Mouse (Mus musculus) NIH3T3 (cell line): ENCODE data around the gene Gjb2.
A peak's percentile ranks its signal among the peaks of the same experiment; 100 is the strongest.

ENCODE experiments used
- DNase-seq: peaks from one replicate; pipeline ENCODE4 v3.0.0-alpha.2; 2012; ENCODE audit warnings: low read depth

The Gjb2 gene

DNA sequence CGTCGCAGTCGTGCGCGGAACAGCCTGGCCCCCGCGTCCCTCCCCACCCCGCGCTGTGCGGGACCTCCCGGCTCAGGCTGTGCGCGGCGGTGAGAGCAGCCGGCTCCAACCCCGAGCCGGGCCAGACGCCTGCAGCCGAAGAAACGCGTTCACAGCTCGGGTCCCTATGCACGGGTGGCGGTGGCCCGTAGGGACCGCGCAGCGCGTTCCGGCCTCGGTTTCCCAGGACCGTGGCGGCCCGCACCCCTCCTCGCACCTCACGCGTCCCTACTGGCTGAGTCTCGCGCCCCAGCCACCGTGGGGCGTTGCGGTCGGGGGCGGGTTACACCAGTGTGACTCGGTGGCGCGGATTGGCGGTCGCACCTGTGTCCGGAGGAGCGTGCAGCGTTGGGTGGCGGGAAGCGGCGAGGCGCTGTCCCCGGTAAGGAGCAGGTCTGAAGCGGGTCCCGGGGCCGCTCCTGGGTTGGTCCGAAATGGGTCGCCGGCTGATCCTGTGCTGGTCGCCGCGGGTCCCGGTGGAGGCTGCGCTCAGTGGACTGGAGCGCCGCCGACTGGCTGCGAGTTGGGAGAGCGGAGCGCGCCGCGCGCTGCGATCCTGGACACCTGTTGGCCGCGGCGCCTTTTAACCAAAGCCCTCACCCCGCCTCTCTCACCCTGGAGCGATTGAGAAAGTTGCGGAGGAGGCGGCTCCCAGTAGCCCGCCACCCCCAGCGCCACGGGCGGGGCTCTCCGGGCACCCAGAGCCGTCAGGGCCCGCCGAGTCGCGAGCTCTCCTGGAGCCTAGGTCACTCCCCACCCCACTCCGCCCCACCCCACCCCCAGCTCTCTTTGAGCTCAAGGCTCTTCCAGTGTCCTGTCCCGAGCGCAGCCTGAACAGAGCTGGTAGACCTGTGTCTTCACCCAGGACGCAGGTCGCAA lies at the start of gene Gjb2:
Gene Gjb2 (minus strand): TSS at position 597 of the 918 bp plus-strand sequence.
- no peak for DNase-seq

DNA sequence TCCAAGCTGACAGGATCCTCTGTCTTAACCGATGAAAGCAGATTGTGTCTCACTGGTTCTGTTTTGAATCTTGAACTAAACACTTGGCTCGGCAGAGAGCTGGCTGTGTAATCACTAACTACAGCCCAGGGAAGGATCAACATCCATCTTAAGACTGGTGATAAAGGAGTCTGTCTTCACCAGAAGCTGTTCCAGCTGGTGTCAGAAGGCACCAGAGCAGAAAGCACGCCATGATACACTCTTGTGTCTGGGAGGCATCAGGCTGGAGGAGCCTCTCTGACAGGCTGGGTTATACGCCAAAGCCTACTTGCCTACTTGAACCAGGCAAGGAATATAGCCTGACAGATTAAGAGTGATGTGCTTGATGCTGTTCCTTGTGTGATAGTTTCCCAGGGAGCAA lies 41.2 kb upstream of the Gjb2 start:
- DNase-seq: no peak

DNA sequence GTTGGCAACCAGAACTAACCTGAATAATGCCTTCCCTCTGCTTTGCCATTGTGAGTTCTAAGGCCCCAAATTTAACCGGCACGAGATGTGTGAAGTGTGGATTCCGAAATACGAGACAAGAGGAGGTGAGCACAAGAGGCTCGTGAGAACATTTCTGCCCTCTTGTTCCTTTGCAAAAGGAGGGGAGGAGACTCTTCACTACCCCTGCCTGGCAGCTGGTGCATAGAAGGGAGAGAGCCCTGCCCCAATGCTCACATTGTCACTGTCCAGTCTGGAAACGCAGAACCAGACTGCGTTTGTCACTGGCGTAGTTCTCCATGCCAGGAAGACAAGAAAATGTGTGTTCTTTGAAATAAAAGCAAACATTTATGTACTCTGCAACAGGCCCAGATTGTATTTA lies 30.8 kb upstream of the Gjb2 start:
- DNase-seq: no peak

DNA sequence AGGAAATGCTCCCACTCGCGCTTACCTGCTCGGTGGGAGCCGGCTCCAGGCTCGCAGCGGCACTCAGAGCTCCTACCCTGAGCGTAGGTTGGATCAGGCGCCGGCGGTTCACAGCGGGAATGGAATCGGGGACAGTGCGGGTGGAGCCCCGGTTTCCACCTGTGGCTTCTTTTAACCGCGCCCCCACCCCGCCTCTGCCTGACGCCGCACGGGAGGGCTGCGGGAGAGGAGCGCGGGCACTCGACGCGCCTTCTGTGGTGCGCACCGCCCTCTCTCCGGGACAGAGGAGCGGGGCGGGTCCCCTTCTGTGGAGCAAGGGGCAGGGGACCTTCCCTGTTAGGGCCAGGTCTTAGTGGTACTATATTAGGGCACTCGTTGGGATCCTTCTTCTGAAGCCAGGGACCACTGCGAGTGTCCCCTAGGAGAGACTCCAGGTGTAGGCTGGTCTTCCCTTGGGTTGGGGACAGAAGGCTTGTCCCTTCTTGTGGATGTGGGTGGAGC lies 28.7 kb upstream of the Gjb2 start, which contains the start of gene Gjb6:
Gene Gjb6 (minus strand): TSS at position 451 of the 501 bp plus-strand sequence.
- no peak for DNase-seq

DNA sequence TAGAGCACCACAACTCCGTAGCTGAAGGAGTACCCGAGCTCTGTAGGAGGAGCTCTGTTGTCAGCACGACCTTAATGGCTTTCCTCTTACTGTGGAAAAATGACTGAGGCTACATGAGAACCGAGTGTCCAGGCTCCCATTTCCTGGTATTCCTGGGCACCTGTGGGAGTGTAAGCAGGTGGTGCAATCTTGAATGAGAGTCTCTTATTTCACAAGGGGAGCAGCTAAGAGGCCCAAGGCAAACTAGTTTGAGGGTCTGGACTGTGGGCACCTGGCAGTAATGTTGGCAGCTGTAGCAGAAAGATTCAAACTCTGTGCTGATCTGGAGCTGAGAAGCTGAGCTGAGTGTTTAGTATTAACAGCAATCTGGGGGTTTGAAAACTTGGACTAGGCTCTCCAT lies 22.9 kb upstream of the Gjb2 start:
- DNase-seq: no peak

DNA sequence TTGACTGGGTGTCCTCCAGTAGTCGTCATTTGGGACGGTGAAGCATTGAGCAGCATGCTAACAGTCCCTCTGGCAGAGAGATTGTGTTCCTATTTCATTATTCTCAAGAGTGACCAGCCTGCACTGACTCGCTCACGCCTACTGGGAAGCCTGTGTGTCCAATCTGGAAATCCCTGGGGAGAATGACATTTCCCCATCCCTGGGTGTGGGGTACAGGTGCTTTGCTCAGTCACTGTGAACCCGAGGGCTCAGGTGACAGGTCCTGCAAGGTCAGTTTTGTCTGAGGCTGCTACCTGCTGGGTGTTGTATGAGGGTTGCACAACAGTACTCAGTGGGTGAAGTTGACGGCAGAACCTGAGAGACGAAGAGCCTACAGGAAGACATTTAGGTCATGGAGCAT lies 17.8 kb upstream of the Gjb2 start:
- DNase-seq: no peak

DNA sequence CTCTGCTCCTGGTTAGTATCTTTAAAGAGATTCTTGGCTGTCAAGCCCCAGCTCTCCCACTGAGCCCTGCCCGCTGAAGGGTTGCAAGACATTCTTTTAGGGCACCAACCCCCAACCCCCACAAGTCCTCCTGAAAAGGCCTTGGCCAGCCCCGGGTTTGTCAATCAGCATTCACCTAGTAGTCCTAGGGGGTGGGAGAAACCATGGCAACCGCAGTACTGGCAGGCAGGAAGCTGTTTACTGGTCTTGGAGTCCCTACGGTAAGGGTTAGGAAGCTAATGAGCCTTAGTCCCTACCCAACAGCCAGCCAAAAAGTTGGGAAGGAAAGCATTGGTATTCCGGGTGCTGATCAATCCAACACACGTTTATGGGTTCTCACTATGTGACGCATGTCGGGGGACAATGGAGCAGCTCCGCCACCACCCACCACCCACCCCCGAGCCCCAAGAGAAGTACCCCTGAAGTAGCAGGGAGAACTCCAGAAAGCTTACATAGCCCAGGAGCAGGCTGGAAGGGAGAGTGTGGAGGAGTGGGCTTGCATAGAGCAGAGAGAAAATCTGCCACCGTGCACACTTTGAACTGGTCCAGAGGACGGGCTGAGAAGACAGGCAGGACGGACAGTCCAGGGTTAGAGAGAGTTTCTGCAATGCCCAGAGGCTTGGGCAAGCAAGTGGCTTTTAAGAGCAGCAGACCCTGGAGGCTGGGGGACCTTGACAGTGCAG lies 11.5 kb upstream of the Gjb2 start, which contains the start of gene Gm4491:
Gene Gm4491 (minus strand): TSS at position 61 of the 722 bp plus-strand sequence.
- DNase-seq: no peak

DNA sequence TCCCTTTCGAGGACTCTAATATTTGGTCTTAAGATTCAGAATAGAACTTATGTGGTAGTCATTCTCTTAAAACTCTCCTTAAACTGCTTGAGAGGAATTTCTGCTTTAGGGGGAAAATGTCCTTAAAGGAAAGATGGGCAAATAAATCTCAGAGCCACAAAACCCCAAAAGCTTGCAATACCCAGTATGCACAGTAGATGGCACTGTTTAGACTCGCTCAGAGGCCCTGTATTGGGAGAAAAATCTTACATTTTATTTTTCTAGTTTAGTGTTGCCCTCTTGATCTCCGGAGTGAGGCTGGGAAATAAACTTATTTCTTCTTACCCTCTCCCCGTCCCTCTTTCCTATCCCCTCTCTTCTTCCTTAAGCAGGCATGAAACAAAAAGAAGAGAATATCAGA lies 4.7 kb upstream of the Gjb2 start:
- peak; percentile 75 for DNase-seq

DNA sequence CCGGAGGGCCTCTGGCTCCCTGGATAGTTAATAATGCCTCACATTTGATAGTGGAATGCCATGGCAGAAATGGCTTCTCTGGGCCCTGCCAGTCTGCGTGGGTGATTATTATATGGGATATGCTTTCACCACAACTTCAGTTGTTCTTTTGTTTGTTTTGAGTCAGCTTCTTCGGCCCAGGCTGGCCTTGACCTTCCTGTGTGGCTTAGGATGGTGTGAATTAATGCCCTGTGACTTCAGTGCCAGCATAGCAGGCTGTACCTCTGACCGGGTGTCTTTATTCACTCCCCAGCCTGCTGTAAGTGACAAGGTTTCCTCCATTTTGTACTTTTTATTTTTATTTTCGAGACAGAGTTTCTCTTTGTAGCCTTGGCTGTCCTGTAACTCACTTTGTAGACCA lies 3.4 kb upstream of the Gjb2 start:
- DNase-seq: no peak

DNA sequence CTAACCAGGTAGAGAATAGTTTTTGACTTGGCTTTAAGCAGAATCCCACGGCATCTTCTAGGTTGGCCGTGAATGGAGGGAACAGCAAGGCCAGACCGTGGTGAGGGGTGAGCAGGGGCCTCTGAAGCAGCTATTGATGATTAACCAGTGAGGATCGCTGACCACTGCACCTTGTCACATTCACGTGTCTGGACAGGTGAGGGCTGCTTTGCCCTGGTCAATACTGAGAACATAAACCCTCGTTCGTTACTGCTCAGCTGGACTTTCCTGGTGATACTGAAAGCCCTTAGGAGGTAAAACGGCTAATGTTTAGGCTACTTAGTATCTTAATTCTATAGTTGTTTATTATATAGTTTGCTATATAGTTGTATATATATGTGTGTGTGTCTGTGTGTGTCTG lies 2.6 kb upstream of the Gjb2 start:
- DNase-seq: no peak

DNA sequence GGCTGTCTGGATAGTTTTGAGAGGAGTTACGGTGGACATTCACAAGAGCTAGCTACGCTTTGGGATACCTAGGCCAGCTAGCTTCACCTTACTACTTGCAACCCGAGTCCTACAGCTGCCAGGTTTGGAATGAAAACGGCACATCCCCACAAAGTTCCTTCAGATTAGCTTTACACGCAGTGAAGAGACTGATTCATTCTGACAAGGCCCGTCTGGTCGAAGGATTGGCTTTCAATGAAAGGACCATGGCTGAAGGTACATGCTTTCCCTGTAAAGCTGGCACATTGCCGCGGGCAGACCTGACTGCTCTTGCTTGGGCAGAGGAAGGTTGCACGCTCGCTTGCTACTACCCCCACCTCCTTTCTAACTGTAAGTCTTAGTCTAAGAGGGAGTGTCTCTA lies 1.2 kb upstream of the Gjb2 start:
- DNase-seq: no peak

DNA sequence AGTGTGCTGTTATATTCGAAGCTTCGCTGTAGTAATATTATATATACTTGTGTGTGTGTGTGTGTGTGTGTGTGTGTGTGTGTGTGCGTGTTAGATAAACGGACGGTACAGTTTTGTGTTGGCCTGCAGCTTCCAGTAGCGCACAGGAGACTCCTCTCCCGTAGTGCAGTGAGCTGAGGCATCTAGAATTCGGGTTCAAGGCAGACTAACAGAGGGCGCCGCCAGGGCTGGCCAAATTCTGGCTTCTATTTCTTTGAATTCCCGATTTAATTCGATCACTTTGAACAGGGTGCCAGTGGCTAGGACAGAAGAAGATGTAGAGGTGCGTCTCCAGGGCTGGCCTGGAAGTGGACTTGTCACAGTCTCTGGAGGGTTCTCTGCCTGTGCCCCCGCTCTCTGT lies 609 bp upstream of the Gjb2 start:
- DNase-seq: no peak

DNA sequence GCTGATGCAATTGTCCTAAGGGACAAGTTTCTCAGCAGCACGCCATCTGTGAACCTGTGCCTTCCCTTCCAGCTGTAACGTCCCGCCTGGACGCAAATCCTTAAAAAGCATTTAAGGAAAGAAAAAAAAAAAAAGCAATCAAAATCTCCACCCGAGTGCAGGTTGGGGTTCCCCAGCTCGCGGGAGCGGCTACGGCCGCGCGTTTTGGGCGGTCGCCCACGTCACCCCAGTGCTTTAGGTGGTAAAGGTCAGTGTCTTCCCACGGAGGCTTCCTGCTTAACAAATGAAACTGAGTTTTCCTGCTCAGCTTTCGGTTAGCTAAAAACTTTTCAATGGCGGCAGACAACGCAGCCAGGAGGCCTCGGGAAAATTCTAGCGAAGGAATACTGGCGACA lies 794 bp downstream of the Gjb2 start:
- no peak for DNase-seq

DNA sequence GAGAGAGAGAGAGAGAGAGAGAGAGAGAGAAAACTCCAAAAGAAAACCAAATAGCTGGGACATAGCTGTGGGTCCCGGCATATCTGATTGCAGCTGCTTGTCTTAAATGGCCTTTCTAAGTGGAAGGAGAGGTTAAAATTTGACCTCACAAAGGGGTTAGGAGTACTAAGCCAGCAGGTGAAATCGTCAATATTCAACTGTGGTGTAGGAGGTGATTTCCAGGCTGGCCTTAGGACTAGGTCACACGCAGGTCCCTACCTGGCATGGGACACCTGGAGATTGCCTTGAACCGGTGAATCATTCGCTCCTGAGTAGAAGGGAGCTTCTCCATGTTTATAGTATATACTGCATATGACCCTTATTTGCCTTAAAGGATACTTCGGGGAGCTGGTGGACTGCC lies 1.4 kb downstream of the Gjb2 start:
- DNase-seq: no peak

DNA sequence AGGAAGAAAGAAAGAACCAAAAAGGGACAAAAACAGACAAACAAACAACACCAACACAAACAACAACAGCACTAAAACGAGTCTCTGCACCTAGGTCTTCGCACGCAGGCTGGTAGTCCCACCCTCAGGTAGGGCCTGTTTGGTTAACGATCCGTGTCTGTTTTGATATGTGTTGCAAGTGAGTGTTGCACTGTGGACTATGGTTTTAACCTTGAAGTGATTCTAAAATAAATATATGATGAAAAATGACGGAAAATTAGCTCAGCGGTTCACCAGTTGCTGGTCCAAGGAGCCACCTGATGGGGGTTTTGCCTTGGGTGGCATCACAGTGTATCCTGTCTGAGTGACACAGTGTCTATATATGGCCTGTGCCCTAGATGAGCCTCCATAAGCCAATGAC lies 2.9 kb downstream of the Gjb2 start:
- DNase-seq: no peak

DNA sequence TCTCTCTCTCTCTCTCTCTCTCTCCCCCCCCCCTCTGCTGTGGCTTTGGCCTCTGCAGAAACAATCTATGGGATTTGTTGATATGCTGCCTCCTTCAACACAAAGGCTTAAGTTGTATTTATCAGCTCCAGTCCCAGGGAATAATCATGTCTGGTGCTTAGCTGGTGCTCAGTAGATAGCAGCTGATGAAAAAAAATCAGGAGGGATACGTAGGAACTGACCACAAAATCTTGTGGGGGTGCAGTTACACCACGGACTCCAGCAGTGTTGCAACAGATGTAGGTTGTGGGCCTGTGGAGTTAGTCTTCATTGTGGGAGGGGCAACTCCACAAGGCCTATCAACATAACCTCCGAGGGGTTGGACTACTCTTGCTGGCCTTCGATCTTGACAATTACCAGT lies 8.6 kb downstream of the Gjb2 start:
- DNase-seq: no peak

DNA sequence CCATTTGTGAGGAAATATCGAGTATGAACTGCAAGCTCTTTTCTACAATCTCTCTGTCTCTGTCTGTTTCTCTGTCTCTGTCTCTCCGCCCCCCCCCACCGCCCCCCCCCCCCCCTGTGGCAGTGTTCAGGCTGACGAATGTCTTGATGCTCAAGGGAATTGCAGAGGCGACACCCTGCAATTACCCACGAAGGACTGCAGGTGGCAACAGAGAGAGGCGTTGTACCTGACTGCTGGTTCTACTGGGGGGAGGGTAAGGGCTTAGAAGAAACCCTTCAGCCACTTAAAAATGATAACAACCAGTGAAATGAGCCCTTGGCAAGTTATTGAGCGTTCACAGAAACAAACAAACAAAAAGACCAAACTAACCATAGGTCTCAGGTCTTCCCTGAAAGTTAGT lies 11.5 kb downstream of the Gjb2 start:
- peak; percentile 36 for DNase-seq

DNA sequence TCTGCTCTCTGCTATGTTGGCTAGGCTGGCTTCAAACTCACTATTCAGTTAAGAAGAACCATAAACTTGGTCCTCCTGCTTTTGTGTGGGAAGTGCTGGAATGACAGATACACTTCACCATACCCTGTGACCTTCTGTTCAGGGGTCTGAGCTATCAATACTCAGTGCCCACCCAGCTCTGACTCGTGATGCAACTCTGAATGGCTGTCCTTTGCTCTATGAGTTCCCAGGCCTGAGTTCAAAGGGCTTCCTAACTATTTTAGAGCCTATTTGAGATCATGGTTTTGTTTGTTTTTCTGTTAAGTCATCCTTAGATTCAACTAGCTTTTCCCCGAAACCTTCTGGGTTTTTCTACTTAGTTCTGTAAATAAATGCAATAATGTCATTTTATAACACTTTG lies 14.5 kb downstream of the Gjb2 start:
- no peak for DNase-seq

DNA sequence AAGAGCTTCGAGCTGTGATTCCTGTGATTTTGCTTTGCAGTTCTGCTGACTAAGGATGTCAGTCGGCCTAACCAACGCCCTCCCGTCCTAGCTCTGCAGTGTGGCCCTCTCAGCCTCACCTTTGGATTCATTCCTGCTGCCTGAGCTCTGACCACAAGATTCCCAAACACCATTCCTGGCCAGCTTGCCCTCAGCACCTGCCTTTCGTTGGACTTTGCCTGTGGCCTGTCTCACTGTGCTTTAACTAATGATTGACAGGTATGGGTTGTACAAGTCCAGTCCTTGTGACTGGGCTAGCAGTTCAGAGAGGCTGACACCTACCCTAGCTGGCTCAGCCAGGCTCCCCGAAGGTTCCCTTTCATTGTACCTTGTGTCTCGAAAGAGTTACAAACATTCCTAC lies 15.4 kb downstream of the Gjb2 start:
- DNase-seq: no peak

DNA sequence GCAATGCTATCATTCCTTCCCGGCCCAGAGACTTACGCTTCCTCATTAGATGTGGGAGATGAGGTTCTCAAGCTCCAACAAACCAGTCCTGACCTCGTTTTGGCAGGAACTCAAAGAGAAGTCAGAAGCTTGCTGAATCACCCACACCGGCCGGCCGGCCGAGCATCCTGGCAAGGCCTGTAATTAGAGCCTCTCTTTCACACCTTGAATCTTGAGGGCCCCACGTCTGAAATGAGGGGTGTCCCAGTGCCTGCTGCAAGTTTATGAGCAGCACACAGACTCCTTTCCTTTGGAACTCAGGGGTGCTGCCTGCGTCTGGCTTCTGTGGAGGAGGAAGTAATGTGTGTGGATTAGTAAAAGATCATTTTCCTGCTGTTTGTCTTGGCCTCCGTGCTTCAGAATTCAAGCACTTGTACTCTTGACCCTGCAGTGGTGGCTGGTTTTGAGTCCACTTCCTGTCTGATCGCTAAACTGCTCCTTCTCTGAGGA lies 20.3 kb downstream of the Gjb2 start:
- DNase-seq: peak; percentile 30

DNA sequence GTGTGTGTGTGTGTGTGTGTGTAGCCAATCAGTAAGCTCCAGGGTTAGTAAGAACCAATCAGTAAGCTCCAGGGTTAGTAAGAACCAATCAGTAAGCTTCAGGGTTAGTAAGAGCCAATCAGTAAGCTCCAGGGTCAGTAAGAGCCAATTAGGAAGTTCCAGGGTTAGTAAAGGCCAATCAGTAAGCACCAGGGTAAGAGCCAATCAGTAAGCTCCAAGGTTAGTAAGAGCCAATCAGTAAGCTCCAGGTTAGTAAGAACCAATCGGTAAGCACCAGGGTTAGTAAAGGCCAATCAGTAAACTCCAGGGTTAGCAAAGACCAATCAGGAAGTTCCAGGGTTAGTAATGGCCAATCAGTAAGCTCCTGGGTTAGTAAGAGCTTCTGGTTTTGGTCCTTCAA lies 21.6 kb downstream of the Gjb2 start:
- DNase-seq: no peak

DNA sequence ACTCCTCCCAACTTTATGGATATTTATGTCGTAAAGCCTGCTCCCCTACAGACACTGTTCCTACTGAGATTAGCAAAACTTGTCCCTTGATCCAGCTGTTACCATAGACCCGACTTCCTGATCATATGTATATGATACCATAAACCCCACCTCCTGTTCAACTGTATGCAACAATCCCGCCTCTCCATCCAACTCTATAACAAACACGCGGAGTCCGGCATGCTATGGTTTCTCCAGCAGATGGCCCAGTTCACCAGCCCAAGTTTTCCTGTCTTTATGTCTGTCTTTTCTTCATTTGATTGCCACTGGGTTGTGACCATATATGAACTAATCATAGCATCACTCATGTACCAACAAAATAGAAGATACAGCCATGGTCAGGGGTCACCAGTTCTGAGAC lies 29.0 kb downstream of the Gjb2 start:
- no peak for DNase-seq

DNA sequence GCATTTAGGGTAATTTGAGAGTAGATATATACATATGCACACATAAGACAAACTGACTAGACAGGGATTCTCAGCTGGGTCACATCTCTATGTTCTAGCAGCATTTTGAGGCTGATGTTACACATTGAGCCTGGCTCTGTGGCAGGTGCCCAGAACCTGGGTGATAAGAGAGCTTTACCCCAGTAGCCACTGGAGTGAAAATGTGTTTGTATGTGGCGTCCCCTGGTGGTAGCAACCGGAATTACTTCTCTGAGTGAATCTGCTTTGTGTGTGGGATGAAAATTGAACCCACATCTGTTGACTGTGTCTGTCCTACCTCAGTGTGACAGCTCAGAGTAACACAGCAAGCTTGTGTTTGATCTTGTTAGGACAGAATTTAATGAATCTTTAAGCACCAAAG lies 34.6 kb downstream of the Gjb2 start:
- DNase-seq: peak; percentile 51
